Mouse (Mus musculus): Measurements from ENCODE around the gene Gpsm3. TPM values are rescaled to one million over a fixed set of nuclear protein-coding genes. Genes with fewer than 3 reads are reported as not detected.

Gpsm3 gene
- total RNA-seq, 2 experiments from 2014 or later = 4.1 to 4.2 TPM

DNA sequence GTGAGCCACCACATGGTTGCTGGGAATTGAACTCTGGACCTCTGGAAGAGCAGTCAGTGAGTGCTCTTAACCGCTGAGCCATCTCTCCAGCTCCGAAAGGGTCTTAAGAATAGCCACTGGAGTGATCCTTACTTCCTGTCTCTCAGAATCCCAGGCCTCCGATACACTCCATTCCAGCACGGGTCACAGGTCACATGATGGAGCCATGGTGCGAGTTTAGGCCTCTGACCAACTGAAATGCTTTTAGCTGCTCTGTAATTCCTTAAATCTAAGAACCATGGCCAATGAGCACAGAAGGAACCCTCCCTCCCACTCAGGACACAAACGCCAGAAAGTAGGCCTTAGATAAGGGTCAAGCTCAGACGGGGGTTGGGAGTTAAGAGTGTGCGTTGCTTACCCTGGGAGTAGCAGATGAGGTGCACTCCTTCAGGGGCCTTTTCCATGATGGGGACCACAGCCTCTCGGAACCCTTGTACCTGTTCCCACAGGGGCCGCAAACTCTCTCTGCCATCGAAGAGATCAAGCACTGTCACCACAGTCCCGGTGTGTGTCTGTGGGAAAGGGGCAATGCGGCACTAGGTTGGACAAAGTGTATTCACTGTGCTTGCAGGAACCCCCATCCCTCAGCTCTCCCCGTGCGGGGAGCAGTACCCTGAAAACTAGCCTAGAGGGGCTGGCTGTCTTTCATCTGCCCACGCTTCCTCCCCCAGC is 36.6 kb downstream of the Gpsm3 start:
- intact Hi-C loops (cut with DNase I) = no loop called here
- DNase-seq (ENCODE audit: low spot score) = no peak

DNA sequence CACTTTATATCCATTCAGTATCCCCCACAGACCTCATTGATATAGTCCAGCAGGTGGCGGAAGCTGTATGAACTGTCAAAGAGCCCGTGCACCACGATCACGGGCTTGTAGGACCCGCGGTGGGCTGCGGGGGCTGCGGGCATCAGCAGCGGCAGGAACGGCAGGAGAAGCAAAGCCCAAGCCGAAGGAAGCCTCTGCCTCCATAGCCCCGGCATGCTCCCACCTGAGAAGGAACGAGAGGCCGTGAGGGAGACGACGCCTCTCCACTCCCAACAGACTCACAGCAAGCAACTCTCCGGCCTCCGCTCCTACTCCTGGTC is 37.1 kb downstream of the Gpsm3 start:
- no peak for DNase-seq (ENCODE audit: low spot score)
- intact Hi-C loops (cut with DNase I) = no loop called here

DNA sequence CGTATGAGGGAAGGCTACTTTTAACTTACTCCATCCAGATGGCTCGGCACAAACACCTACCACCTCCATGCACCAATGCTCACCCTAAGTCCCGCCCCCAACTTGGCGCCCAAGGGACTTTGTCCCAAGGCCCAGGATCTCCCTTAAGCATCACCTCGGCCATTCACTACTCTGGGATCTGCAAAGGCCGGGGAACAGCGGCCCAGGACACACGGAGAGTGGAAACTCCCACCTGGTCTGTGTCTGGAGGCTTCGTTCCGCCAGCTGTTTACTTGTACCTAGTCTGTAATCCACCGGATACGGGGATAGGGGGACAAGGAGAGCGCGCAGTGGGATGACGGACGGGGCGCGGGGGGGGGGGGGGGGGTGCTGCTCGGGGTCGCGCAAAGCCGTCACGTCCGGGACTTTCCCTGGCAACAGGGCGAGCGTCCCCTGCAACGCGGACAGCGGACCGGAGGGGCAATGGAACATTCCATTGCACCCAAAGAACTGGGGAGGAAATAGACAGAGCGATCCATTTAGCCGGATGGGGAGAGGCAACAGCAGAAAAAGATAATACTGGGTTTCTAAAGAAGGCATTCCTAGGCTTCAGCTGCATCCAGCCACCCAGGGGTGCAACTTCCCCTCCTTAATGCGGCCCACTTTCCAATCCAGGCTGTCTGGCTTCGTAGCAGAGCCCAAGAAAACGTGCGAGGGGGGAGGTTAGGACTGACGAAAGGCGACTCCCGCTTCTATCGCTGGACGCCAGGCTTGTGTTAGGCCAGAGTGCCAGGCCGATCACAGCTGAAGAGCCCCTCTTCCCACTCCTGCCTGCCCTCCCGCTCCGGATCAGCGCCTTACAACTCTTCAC is 37.7 kb downstream of the Gpsm3 start:
- intact Hi-C loops (cut with DNase I) = no loop called here

DNA sequence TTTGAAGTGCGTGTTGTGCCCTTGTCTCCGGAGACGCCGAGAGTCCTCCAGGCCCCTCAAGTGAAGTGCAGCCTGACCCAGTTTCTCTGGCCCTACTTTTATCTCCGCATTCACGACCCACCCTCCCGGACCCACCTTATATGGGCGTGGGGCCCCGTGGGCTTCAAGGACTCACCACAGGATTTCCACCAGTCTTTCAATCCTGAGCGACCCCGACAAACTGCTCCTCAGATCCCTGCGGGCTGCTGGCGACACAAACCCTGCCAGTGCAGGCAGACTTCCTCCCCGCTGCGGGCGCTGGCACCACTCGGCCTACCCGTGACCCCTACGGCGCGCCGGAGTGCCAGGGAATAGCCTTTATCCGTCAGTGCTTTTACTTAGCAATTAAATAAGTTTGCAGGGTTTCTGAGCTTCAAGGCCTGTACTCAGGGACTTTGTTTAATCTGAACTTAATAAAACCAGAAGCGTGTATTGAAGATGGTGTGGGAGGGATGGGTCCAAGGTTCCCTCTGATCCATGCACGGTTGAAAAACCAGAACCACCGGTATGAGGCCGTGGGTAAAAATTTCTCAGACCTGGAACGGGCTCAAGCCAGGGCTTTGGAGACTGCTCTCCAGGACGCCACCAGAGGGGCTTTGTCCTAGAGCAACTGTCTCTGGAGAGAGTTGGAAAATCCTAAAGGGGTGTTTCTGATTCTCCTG is 38.5 kb downstream of the Gpsm3 start, which contains the start of gene Ppt2:
Ppt2 (minus strand) TSS at position 568 of the 701 bp plus-strand sequence.
- intact Hi-C loops (cut with DNase I) = no loop called here
- DNase-seq (ENCODE audit: low spot score) = peak; percentile 33

More for the DNA sequence above, 37.7 kb downstream of the Gpsm3 start:
- peak; percentile 81 for DNase-seq (ENCODE audit: low spot score)

DNA sequence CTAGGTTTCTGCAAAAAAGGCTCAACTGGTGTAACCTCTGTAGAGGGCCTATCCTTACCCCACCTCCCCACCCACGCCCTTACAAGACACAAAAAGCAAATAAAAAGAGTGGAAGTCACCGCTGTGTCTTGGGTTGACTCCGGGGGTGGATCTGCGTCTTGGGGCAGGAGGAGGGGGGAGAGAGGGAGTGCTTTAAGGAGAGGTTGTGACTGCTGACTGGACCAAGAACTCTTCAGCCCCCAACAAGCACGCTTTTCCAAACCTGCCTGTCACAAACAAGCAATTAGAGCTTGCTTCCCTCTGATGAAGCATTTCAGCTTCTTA is 39.0 kb downstream of the Gpsm3 start:
- intact Hi-C loops (cut with DNase I) = no loop called here

DNA sequence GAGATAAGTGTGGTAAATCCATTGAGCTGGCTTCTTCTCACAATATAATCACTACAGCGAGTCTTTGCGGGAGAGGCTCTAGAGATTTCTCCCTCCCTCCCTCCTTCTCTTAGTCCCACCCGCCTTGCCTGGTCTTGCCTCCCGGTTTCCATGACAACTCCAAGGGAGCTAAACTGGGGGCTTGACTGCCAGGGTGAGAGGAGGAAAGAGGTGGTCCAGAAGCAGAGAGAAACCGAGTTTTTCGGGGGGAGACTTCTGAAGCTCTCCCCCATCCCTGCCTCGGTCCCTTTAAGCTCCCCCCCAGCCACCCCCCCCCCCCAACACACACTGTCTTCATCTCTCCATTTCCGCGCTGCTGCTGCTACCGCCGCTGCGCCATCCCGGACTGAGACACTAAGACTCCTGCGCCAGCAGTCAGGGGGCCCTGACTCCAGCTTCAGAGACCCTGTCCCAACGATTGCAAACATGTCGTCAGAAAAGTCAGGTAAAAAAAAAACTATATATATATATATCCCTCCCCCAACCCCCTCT is 39.7 kb downstream of the Gpsm3 start, which contains the start of gene Prrt1:
Prrt1 (plus strand) TSS at position 313 of the 531 bp plus-strand sequence.
- no peak for DNase-seq (ENCODE audit: low spot score)
- intact Hi-C loops (cut with DNase I) = no loop called here

More for the DNA sequence above, 39.0 kb downstream of the Gpsm3 start:
- no peak for DNase-seq (ENCODE audit: low spot score)

DNA sequence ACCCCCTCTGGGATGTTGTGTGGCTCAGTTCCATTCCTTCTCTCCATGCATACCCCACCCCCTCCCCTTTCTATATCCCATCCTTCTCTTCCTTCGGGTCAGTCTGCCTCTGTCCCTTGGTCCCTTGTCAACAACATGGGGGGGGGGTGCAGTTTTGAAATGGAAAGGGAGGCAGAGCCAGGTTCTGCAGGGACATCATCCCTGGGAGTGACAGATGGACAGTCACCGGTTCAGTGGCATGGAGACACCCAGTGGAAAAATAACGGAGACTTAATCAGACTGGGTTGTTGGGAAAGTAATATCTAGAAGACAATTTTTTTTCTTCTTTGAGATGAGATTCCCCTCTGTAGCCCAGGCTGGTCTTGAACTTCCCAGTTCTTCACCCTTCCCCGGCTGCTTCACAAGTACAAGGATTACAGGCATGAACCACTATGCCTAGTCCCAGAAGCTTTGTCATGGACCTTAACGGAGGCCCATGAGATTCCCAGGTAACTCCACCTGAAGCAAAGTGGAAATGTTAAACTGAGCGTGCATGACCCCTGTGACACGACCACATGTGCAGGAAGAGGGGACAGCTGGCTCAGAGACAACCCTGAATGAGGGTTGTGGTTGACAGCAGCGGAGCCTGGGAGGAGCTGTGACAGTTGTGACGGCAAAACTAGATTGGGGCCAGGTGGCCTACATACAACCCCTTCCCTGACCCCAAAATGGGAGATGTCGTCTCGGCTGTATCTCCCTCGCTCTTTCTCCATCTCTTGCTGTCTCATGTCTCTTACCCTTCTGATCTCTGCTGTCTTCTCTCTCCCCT is 40.4 kb downstream of the Gpsm3 start:
- DNase-seq (ENCODE audit: low spot score) = no peak
- intact Hi-C loops (cut with DNase I) = no loop called here

DNA sequence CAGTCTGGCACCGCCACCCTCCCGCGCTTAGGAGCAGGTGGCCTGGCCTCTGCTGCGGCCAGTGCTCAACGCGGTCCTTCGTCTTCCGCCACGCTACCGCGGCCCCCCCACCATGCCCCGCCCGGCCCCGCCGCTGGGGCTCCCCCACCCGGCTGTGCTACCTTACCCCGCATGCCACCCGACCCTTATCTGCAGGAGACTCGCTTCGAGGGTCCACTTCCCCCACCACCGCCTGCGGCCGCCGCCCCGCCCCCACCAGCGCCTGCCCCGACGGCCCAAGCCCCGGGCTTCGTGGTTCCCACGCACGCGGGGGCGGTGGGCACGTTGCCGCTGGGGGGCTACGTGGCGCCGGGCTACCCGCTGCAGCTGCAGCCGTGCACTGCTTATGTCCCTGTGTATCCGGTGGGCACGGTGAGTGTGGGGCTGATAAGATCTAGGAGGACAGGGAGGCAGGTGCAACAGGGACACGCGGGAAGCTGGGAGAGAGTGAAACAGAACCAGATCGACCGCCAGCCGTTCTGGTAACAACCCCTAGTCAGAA is 41.2 kb downstream of the Gpsm3 start:
- no peak for DNase-seq (ENCODE audit: low spot score)
- intact Hi-C loops (cut with DNase I) = no loop called here

DNA sequence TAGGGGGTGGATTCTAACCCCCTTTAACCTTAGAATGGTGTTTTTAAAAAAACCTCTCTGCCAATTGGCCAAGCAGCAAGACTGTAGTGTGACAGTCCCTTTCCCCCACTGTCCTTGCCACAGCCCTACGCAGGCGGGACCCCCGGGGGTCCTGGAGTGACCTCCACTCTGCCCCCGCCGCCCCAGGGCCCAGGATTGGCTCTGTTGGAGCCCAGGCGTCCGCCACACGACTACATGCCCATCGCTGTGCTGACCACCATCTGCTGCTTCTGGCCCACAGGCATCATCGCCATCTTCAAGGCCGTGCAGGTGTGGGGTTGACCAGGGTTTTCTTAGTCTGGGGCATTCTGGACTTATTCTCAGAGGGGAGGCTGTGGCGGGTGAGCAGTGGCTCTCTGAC is 42.0 kb downstream of the Gpsm3 start:
- intact Hi-C loops (cut with DNase I) = no loop called here

DNA sequence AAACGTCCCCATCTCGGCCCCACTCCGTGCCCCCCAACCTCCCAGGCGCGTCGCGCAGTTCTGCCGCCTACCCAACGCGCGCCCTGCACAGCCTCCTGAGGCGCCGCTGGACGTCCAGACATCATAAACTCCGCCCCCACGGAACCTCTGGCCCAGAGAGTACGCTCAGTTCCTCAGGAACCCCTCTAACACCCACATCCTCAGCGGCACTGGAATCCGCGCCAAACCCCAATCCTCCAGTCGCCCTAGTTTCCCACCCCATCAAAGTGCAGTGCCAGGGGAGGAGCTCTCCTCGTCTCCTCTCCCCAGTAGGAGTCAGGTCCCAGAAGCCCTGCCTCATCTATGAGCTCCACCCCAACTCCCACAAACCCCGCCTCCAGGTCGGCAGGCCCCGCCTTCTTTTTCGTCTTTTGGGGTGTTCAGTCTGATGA is 42.7 kb downstream of the Gpsm3 start:
- DNase-seq (ENCODE audit: low spot score) = peak; percentile 82
- intact Hi-C loops (cut with DNase I) = no loop called here

More for the DNA sequence above, 42.0 kb downstream of the Gpsm3 start:
- DNase-seq (ENCODE audit: low spot score) = no peak

DNA sequence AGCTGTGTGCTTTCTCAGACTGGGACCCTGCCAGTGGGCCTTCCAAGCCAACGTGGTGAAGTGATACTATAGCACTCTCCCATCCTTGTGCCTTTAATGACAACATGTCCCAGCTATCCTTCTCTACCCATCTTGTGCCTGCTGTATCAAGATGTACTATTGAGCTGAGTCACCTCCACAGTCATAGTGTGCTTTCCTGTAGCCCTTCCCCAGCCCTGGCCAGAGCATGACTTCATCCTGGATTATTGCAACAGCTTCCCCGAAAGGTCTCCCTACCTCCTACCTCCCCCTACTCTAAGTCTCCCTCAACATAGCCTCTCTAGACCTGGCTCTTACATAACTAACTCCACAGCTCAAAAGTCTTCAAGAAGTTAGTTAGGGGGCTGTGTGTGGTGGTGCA is 46.1 kb downstream of the Gpsm3 start:
- intact Hi-C loops (cut with DNase I) = no loop called here
- no peak for DNase-seq (ENCODE audit: low spot score)

DNA sequence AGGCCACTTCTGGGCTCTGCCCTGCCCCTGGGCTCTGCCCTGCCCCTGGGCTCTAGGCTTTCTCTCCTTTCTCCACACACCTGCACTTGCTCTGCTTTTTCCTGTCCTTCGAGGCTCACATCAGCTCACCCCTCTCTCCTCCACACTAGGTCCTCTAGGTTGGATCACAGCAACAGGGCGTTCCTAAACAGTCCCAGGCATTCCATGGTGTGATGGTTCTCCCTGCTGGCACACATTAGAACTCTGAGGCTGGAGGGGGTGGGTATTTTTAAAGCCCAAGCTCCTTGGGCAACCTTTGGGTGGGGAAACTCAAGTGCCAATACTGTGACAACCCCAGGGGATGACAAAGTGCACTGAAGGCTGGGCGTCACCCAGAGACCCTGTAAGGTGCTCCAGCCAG is 47.9 kb downstream of the Gpsm3 start:
- intact Hi-C loops (cut with DNase I) = no loop called here
- no peak for DNase-seq (ENCODE audit: low spot score)

DNA sequence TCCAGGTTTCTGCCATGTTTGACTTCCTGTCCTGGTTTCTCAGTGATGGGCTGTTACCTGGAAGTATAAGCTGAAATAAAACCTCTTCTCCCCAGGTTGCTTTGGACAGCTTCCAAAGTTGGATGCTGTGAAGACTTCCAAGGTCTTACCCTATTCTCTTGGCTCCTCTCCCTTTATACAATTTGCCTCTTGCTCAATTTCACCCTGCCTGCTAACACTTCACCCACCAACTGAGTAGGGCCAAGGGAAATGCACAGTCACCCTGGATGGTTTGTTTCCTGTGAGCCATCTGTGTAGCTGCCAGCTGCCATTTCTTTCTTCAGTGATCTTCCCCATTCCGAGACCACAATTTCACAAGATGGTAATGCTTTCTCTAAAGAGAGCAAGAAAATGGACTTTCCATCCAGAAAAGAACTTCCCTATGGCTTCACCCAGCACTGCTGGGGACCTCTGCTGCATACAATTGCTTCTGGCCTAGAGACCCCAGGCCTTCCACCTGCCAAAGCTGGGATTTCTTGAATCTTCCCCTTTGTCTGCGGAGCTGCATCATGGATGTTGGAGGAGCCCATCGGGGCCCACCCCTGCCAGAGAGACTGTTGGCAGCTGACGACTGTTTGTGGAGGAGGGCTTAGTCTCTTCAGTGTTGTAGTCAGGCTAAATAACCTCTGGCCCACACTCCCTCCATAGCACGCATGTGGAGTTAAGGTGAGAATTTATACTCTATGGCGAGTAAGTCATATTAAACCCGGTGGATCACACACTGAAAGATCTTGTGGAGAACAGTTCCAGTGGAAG is 50.1 kb downstream of the Gpsm3 start:
- DNase-seq (ENCODE audit: low spot score) = no peak
- intact Hi-C loops (cut with DNase I) = no loop called here

DNA sequence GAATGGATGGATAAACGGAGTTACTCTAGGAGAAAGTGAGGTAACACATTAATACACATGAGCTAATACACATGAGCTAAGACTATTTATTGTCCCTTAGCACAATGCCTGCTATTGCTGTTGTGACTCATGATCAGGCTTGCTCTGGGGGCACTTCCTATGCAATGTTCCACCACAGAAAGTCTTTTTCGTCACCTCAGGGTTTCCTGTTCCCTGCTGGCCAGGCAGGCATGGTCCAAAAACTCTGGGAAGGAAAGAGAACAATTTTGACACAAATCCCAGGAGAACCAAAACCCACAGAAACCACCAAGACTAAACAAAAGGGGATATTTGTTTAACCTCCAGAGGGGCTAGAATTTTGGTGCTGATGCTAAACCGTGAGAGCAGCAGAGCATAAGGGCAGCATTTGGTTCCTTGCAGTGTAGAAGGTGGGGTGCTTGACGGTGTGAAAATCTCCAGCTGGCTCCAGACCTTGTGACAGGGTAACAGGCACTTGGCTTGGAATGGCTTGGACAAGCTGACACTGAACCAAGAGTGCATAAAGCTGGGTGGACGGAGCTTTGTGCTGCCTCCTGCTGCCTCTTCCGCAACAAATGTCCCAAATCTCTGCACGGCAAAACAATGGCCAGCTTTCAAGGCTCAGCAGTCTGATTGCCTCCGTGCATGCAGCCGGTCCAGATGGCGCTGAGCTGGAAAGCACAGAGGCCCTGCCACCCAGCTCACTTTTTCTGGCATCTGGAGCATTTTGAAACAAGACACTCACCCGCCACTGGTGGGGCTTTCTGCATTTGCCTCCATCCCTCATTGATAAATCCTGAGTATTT is 51.4 kb downstream of the Gpsm3 start:
- intact Hi-C loops (cut with DNase I) = no loop called here
- DNase-seq (ENCODE audit: low spot score) = peak; percentile 55
